Mouse (Mus musculus) heart, embryonic 13.5 days (tissue): ENCODE results near the gene Cnst. TPM values are rescaled to one million over a fixed set of nuclear protein-coding genes. Genes with fewer than 3 reads are reported as not detected.
A peak's percentile ranks its signal among the peaks of the same experiment; 100 is the strongest.
"Not testable (repeated sequence)": the region's sequence is repeated elsewhere in the genome, so short reads cannot be mapped to it uniquely, and the experiment has no call there.

ENCODE experiments used
- ATAC-seq: fragments of 200-750 bp; cut with Nextera tagmentation; 2 replicates; pipeline ENCODE4 v1.8.0; 2017; ENCODE audit warnings: moderate TSS enrichment; ENCODE audit not compliant: insufficient number of reproducible peaks, low FRiP score, low TSS enrichment; ENCODE audit errors: extremely low read depth
- H3K27ac ChIP-seq: fragments of 300-500 bp; sonication (generic); replicated peaks from 2 replicates; pipeline ENCODE4 v1.5.1; 2015; ENCODE audit warnings: moderate library complexity, mild to moderate bottlenecking, inconsistent platforms
- H3K27me3 ChIP-seq: fragments of 300-500 bp; sonication (generic); replicated peaks from 2 replicates; pipeline ENCODE4 v1.6.1; 2015; ENCODE audit warnings: mild to moderate bottlenecking, inconsistent platforms
- H3K36me3 ChIP-seq: fragments of 300-500 bp; sonication (generic); 2 replicates; pipeline ENCODE4 v1.6.1; 2015; ENCODE audit warnings: mild to moderate bottlenecking, inconsistent platforms
- H3K4me1 ChIP-seq: fragments of 300-500 bp; sonication (generic); 2 replicates; pipeline ENCODE4 v1.6.1; 2015; ENCODE audit warnings: inconsistent platforms
- H3K4me2 ChIP-seq: fragments of 300-500 bp; sonication (generic); 2 replicates; pipeline ENCODE4 v1.6.1; 2015; ENCODE audit warnings: inconsistent platforms, mild to moderate bottlenecking, moderate library complexity
- H3K4me3 ChIP-seq: fragments of 300-500 bp; sonication (generic); 2 replicates; pipeline ENCODE4 v1.5.1; 2015; ENCODE audit warnings: moderate library complexity, mild to moderate bottlenecking, inconsistent platforms
- H3K9ac ChIP-seq: fragments of 300-500 bp; sonication (generic); 2 replicates; pipeline ENCODE4 v1.6.1; 2015; ENCODE audit warnings: inconsistent platforms, mild to moderate bottlenecking, moderate library complexity
- H3K9me3 ChIP-seq: fragments of 300-500 bp; sonication (generic); 2 replicates; pipeline ENCODE4 v1.6.1; 2016; ENCODE audit warnings: inconsistent platforms
- WGBS: fragments of 180-500 bp; shearing (Covaris S2); methylation state at CpG from one replicate; pipeline ENCODE4 v1.1.7; 2015; ENCODE audit warnings: mixed read lengths; 5-methylcytosine and 5-hydroxymethylcytosine counted together
- polyA plus RNA-seq: library from polyadenylated mRNA; unstranded; fragments of >200 nt; fragmentation: Nextera tagmentation; extraction: Ambion mirVana; gene quantifications from 2 replicates; pipeline ENCODE4 v1.2.1, GENCODE M21; 2015

Gene Cnst
- 16.0 and 16.6 TPM in 2 replicates for polyA plus RNA-seq

GRCm38 (mm10) chr1:179545768-179546550 lies at the start of gene Cnst, which contains the start of gene Tfb2m:
Cnst (plus strand) TSS chr1:179546370.
Tfb2m (minus strand) TSS chr1:179546267.
- Histone ChIP-seq H3K9ac (peak within 1 kb of the TSS; percentile 93), H3K4me3 (peak within 1 kb of the TSS; percentile 85), H3K36me3 (peaks cover 26% of the 10 kb centered on the region), H3K4me1 (peaks cover 33% of the 10 kb centered on the region), H3K27ac (peak within 1 kb of the TSS; percentile 96), H3K4me2 (peak within 1 kb of the TSS; percentile 90)
- not testable (repeated sequence) for H3K9me3 ChIP-seq, H3K27me3 ChIP-seq
- ATAC-seq = peak; percentile 100
- WGBS = under 1% methylated on average over 67 of the region's 69 CpGs

DNA sequence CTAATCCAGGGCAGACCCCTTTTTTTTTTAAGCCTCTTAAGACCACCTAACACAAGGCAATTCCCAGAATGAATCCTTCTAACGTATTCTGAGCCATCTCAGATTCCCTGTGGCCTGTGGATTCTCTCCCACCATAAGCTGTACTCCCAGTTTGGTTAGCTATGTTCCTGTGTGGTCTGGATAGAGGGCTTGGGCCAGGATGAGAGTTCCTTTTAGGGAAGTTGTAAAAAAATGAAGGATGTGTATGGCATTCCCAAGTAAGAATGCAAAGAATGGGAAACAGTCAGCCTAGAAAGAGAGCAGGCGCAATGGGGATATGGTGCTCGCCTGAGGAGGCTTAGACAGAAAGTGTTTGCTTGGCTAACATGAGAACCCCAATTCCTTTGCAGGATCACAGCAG lies 46.9 kb upstream of the Cnst start:
- H3K36me3 ChIP-seq = 0 out of 2 replicates have a peak, but pooled peaks cover 4% of the 10 kb centered on the region
- H3K4me3 ChIP-seq = no peak overlapping the region
- H3K9ac ChIP-seq = no peak overlapping the region
- ATAC-seq = no peak
- peaks cover 5% of the 10 kb centered on the region; the same call in 1 of the 2 replicates for H3K4me1 ChIP-seq
- H3K27ac ChIP-seq = no peak overlapping the region
- H3K4me2 ChIP-seq = no peak overlapping the region
- H3K9me3 ChIP-seq = no peaks in the 10 kb centered on the region
- no peaks in the 10 kb centered on the region for H3K27me3 ChIP-seq
- WGBS = 62% methylated on average over 3 of the region's 3 CpGs

- Histone ChIP-seq H3K4me3 (no peak overlapping the region), H3K9me3 (no peaks in the 10 kb centered on the region), H3K27me3 (no peaks in the 10 kb centered on the region), H3K27ac (no peak overlapping the region), H3K9ac (no peak overlapping the region), H3K36me3 (0 out of 2 replicates have a peak, but pooled peaks cover 1% of the 10 kb centered on the region), H3K4me1 (peaks cover 5% of the 10 kb centered on the region; the same call in 1 of the 2 replicates), H3K4me2 (no peak overlapping the region)
- 16% methylated on average over 3 of the region's 3 CpGs for WGBS
- no peak for ATAC-seq
These were observed 43.6 kb upstream of the Cnst start for GRCm38 (mm10) chr1:179502565-179502964.

GRCm38 (mm10) chr1:179506530-179507315 lies 39.4 kb upstream of the Cnst start:
- no peak overlapping the region for H3K9ac ChIP-seq
- ATAC-seq = no peak
- 53% methylated on average over 9 of the region's 9 CpGs for WGBS
- no peaks in the 10 kb centered on the region for H3K27me3 ChIP-seq
- no peak overlapping the region for H3K4me3 ChIP-seq
- 0 out of 2 replicates have a peak, but pooled peaks cover 2% of the 10 kb centered on the region for H3K4me1 ChIP-seq
- no peak overlapping the region for H3K27ac ChIP-seq
- no peak overlapping the region for H3K4me2 ChIP-seq
- H3K36me3 ChIP-seq = no peaks in the 10 kb centered on the region
- no peaks in the 10 kb centered on the region for H3K9me3 ChIP-seq

- H3K4me1 ChIP-seq = peaks cover 4% of the 10 kb centered on the region; the same call in 1 of the 2 replicates
- no peak overlapping the region for H3K9ac ChIP-seq
- 77% methylated on average over 13 of the region's 13 CpGs for WGBS
- ATAC-seq = no peak
- no peak overlapping the region for H3K27ac ChIP-seq
- no peaks in the 10 kb centered on the region for H3K36me3 ChIP-seq
- H3K27me3 ChIP-seq = no peaks in the 10 kb centered on the region
- H3K4me3 ChIP-seq = no peak overlapping the region
- no peaks in the 10 kb centered on the region for H3K9me3 ChIP-seq
- H3K4me2 ChIP-seq = no peak overlapping the region
These were observed 35.4 kb upstream of the Cnst start for GRCm38 (mm10) chr1:179510546-179511340.

GRCm38 (mm10) chr1:179511895-179512294 lies 34.3 kb upstream of the Cnst start:
- Histone ChIP-seq H3K4me2 (no peak overlapping the region), H3K27me3 (no peaks in the 10 kb centered on the region), H3K4me1 (peaks cover 11% of the 10 kb centered on the region), H3K9me3 (no peaks in the 10 kb centered on the region), H3K36me3 (no peaks in the 10 kb centered on the region), H3K27ac (no peak overlapping the region), H3K9ac (no peak overlapping the region), H3K4me3 (no peak overlapping the region)
- ATAC-seq = no peak
- WGBS = 76% methylated on average over 7 of the region's 7 CpGs

DNA sequence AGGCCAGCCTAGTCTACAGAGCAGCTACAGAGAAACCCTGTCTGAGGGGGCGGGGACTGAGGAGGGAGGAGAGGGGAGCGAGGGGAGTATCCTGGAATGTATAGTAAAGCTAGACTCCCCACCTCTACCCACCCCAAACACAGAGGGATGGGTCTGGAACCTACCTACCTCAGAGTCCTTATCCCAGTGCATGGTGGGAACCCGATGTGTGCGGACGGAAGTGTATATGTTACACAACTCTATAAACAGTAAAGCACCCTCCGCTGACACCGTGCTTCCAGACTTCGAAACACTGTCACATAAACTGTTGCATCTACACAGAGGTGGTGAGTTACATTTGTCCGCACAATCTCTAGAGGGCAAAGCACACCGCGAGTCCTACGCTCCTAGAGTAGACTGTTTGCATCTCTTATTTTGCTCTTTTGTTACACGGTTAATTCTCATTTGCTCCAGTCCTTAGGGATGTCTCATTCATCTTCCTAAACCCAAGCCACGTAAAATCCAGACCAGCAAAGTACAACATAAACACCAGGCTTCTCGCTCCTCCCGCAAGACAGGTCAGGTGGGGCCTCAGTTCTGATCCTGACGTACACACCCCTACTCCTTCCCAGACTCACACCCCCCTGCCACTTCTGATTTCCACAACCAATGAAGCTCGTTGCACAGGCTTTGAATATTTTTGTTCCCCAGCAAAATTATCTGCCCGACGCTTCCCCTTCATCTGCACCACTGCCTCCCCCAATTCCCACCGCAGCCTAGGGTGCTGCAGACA lies 29.0 kb upstream of the Cnst start:
- Histone ChIP-seq H3K9ac (peak overlapping the region; percentile 91), H3K27me3 (no peaks in the 10 kb centered on the region), H3K27ac (peak overlapping the region; percentile 69), H3K4me3 (peak overlapping the region; percentile 90), H3K4me2 (peak overlapping the region; percentile 99), H3K36me3 (no peaks in the 10 kb centered on the region), H3K9me3 (no peaks in the 10 kb centered on the region), H3K4me1 (peaks cover 13% of the 10 kb centered on the region)
- under 1% methylated on average over 21 of the region's 21 CpGs for WGBS
- ATAC-seq = peak; percentile 19; the same call in 1 of the 2 replicates

DNA sequence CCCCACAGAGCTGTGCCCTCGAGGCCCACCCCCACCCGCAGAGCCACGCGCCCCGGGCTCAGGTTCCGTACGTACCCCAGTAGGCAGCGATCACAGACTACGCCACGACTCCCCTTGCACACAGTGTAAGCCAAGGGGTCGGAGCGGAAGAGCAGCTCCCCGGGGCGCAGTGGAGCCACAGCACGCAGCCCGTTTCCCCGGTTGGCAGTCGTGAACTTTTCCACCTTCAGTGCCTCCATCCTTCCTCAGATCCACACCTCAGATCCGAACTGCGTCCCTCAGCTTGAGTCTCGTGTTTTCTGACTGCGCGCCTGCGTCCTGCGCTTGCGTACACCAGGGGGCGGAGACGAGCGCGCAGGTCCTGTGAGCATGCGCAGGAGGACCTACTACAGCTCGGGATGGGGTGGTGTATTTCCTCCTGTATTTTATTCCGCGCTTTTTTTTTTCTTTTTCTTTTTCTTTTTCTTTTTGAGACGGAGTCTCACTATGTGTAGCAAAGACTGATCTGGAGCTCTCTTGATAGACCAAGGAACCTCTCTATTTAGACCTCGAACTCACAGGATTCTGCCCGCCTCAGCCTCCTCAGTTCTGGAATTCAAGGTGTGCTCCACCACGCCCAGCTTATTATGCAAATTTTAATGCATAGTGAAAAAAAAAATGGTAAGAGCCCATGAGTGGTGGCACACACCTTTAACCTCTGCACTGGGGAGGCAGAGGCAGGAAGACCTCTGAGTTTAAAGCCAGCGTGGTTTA lies 28.3 kb upstream of the Cnst start, which contains the start of gene Smyd3:
Smyd3 (minus strand) TSS at position 329 of the 753 bp plus-strand sequence.
- H3K27ac ChIP-seq = peak within 1 kb of the TSS; percentile 69
- no peaks in the 10 kb centered on the region for H3K9me3 ChIP-seq
- H3K4me3 ChIP-seq = peak within 1 kb of the TSS; percentile 90
- ATAC-seq = peak; percentile 78
- H3K27me3 ChIP-seq = no peaks in the 10 kb centered on the region
- peak within 1 kb of the TSS; percentile 91 for H3K9ac ChIP-seq
- WGBS = 5% methylated on average over 39 of the region's 39 CpGs
- H3K4me1 ChIP-seq = peaks cover 13% of the 10 kb centered on the region
- no peaks in the 10 kb centered on the region for H3K36me3 ChIP-seq
- H3K4me2 ChIP-seq = peak within 1 kb of the TSS; percentile 99

DNA sequence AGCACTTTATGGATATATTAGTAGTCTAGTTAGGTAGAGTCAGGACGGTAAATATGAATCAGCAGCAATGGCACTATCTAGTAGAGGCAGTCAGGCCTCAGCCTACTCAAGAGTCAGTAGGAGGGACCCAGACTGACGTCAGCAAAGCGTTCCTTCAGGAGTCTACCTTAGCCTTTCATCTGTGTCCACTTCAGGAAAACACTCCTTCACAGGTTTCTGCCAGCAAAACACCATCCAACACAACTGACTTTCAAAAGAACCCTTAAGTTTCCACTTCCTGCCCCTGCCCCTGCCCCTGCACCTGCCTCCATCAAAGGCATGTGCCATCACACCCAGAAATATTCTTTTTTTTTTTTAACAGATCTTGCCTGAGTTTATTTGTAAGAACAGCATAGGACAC lies 26.3 kb upstream of the Cnst start:
- Histone ChIP-seq H3K4me2 (no peak overlapping the region), H3K4me1 (peaks cover 9% of the 10 kb centered on the region), H3K9me3 (no peaks in the 10 kb centered on the region), H3K36me3 (no peaks in the 10 kb centered on the region), H3K27ac (no peak overlapping the region), H3K4me3 (no peak overlapping the region), H3K9ac (no peak overlapping the region), H3K27me3 (no peaks in the 10 kb centered on the region)
- 75% methylated on average over 3 of the region's 3 CpGs for WGBS
- ATAC-seq = no peak

GRCm38 (mm10) chr1:179539054-179539453 lies 7.1 kb upstream of the Cnst start:
- no peak for ATAC-seq
- Histone ChIP-seq H3K9me3 (no peaks in the 10 kb centered on the region), H3K4me3 (no peak overlapping the region), H3K27me3 (no peaks in the 10 kb centered on the region), H3K27ac (no peak overlapping the region), H3K9ac (no peak overlapping the region), H3K36me3 (peaks cover 75% of the 10 kb centered on the region), H3K4me2 (no peak overlapping the region), H3K4me1 (no peaks in the 10 kb centered on the region)
- 88% methylated on average over 3 of the region's 3 CpGs for WGBS
